Mouse (Mus musculus): ENCODE measurements around the gene Brinp1. TPM values are rescaled to one million over a fixed set of nuclear protein-coding genes. Genes with fewer than 3 reads are reported as not detected.
"Not testable (repeated sequence)": the region's sequence is repeated elsewhere in the genome, so short reads cannot be mapped to it uniquely, and the experiment has no call there.

Gene Brinp1
- polyA plus RNA-seq, 1 experiment from 2014 or later: 34.0 TPM

DNA sequence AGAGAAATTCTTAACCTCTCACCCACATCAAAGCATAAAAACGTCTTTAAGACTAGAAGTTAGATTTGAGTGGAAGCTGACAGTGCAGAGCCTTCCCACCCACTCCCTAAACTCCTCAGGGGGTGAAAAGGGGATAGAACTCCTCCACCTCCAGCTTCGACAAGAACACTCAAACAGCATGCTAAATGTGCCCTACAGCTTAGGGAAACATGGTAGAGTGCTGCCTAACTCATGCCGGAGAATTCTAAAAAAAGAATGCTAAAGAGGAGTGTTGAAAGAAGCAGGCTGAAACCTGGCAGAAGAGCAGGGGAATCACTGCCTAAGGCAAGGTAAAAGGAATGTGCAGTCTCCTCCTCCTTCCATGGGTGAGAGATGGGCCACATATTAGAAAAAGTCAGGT lies 43.3 kb downstream of the Brinp1 start:
- 64% methylated on average over 3 of the region's 3 CpGs for WGBS
- ATAC-seq (replicated peaks): no peak
- Histone ChIP-seq H3K4me2 (replicated peaks) (no peak overlapping the region), H3K9ac (replicated peaks) (no peak overlapping the region), H3K36me3 (no peaks in the 10 kb centered on the region), H3K9me3 (no peaks in the 10 kb centered on the region), H3K4me1 (peaks cover 4% of the 10 kb centered on the region; the same call in 1 of the 2 replicates), H3K4me3 (no peak overlapping the region), H3K27ac (replicated peaks) (no peak overlapping the region), H3K27me3 (no peaks in the 10 kb centered on the region)

DNA sequence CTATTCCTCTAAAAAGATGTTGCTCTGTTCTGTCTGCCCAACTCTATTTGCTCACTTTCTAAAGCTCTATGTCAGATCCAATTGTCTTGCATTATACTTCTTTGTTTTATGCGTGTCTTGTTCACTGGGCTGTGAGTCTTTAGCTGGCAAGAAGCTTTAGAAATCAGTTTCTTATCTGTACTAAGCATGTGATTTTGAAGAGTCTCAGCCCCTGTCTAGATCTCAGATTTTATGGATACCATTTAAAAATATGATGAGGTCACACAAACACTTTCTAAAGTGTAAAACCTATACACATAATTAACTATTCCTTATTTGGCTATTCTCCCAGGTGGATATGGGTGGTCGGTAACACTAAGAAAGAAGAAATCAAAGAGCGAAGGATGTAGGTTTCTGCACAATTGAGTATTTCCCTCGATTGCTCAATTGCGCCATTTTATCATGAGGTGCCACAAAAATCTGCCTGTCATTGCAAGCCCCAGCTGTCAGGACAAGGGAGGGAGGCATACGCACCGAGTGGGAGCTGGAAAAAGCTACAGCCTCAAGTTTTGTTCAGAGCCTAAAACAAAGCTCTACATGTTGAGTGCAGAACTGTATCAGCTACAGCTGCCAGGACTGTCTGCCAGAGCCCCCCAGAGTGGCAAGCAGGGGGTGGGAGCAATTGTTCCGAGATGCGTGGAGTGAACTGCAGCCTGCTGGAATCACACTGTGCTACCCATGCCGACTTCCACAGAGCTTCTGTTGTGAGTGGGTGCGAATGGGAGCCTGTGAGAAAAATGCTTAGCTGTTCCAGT lies 47.6 kb downstream of the Brinp1 start:
- Histone ChIP-seq H3K4me3 (no peak overlapping the region), H3K27ac (replicated peaks) (0 out of 2 replicates have a peak overlapping the region, but pooled peaks have one; percentile 23), H3K4me2 (replicated peaks) (peak overlapping the region; percentile 26), H3K36me3 (no peaks in the 10 kb centered on the region), H3K4me1 (peaks cover 4% of the 10 kb centered on the region; the same call in 1 of the 2 replicates), H3K9ac (replicated peaks) (peak overlapping the region; percentile 30; the same call in 1 of the 2 replicates), H3K27me3 (no peaks in the 10 kb centered on the region), H3K9me3 (no peaks in the 10 kb centered on the region)
- peak; percentile 85 for ATAC-seq (replicated peaks)
- WGBS: 44% methylated on average over 11 of the region's 11 CpGs

DNA sequence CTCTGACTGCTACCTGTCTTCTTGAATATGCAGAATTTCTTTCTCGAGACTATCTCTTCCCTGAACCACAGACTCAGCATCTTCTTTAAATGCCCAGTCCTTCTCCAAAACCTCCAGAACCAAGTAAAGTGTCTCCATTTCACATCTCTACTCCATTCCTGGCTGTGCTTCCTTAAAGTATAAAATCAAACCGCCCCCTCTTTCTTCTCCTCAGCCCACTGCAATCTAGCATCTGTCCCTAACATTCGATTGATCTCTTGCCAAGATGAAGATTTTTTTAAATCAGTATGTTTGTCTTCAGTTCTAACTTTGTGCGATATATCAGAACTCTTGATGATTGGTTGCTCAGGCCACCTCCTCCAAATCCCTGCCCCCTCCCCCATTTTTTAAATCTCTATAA lies 63.7 kb downstream of the Brinp1 start:
- H3K4me3 ChIP-seq: no peak overlapping the region
- ATAC-seq (replicated peaks): no peak
- no peaks in the 10 kb centered on the region for H3K9me3 ChIP-seq
- WGBS: 87% methylated on average over 4 of the region's 4 CpGs
- no peak overlapping the region for H3K4me2 ChIP-seq (replicated peaks)
- H3K4me1 ChIP-seq: no peaks in the 10 kb centered on the region
- H3K27ac ChIP-seq (replicated peaks): no peak overlapping the region
- no peaks in the 10 kb centered on the region for H3K36me3 ChIP-seq
- H3K27me3 ChIP-seq: no peaks in the 10 kb centered on the region
- H3K9ac ChIP-seq (replicated peaks): no peak overlapping the region

DNA sequence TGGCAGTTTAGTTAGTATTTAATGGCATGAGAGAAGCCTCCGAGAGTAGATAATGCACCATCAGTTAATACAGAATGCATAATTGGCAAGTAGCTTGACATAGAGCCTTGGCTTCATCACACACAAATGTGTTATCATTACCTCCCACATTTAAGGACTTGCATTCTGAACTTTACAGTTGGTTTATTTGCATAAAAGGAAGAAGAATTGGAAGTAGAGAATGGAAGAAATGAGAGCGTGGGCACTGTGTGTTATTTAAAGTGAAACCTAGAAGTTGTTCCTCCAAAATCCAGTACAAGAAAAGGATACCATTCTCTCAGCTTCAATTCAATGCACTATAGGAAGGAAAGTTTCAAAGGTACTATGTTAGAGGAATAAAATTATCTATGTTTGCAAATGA lies 67.9 kb downstream of the Brinp1 start:
- Histone ChIP-seq H3K4me1 (no peaks in the 10 kb centered on the region), H3K9ac (replicated peaks) (no peak overlapping the region), H3K4me3 (no peak overlapping the region), H3K4me2 (replicated peaks) (no peak overlapping the region), H3K27me3 (no peaks in the 10 kb centered on the region), H3K36me3 (no peaks in the 10 kb centered on the region), H3K27ac (replicated peaks) (no peak overlapping the region), H3K9me3 (no peaks in the 10 kb centered on the region)
- no peak for ATAC-seq (replicated peaks)
- WGBS: 84% methylated on average over 2 of the region's 2 CpGs

DNA sequence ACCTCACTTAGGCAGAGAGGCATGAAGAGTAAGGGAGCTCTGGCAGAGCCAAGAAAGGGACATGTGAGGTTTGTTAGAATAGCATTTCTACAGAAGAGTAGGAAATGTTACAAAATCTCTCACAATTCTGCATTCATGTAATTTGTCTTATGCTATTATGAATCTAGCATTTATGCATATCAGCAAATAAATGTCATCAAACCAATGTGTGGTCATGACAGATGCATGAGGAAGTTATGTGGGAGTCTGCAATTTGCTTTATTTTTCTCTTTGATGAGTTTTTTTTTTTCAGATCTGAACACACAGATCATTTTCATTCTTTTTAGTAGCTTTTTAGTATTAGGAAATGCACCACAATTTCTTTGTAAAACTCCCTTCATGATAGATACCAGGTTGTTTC lies 82.2 kb downstream of the Brinp1 start:
- no peaks in the 10 kb centered on the region for H3K36me3 ChIP-seq
- no peak overlapping the region for H3K4me2 ChIP-seq (replicated peaks)
- no peak for ATAC-seq (replicated peaks)
- H3K27me3 ChIP-seq: no peaks in the 10 kb centered on the region
- no peaks in the 10 kb centered on the region for H3K4me1 ChIP-seq
- H3K9me3 ChIP-seq: no peaks in the 10 kb centered on the region
- H3K9ac ChIP-seq (replicated peaks): no peak overlapping the region
- H3K27ac ChIP-seq (replicated peaks): no peak overlapping the region
- no peak overlapping the region for H3K4me3 ChIP-seq

DNA sequence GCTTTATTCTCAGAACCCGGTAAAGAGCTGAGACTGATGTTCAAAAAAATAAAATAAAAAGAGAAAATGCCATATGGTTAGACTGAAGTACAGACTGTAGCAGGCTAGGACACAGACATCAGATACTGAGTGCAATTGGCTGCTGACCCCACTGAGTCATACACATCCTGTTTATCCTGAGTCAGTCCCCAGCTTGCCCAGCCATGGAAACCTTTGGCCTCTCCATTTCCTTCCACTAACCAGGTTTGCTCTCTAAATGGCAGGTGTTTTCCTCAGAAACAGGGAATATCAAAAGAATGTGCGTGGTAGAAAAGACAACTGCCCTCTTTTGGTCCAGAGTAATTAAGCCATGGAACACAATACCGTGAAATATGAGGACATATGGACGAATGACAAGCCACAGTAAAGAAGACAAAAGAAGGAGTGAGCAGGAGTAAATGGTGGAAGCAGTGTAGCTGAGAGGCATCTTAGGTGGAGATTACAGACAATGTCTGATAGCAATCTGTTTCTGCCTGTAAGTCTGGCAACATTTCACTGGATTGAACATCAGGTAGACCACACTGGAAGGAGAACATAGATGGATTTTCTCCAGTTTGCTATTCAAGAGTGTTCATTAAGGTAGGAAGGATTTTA lies 88.9 kb downstream of the Brinp1 start:
- Histone ChIP-seq H3K4me2 (replicated peaks) (no peak overlapping the region), H3K4me3 (no peak overlapping the region), H3K36me3 (no peaks in the 10 kb centered on the region), H3K9ac (replicated peaks) (no peak overlapping the region), H3K4me1 (no peaks in the 10 kb centered on the region), H3K27ac (replicated peaks) (no peak overlapping the region), H3K27me3 (no peaks in the 10 kb centered on the region), H3K9me3 (no peaks in the 10 kb centered on the region)
- ATAC-seq (replicated peaks): no peak
- WGBS: 81% methylated on average over 4 of the region's 4 CpGs

DNA sequence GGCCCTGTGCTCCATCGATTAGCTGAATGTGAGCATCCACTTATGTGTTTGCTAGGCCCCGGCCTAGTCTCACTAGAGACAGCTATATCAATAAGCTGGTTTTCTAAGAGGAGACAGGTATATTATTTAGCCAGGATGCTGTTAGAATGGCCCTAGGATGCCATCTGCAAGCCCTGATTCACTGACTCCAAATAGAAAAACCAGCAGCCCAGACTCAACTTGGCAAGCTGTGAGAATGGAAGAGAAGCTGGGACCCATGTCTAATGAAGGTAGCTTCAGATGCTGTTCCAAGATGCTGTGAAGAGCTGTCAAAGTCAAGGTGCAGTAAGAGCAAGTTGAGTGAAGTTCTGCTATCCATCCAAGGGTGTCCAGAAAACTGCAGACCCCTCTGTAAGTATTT lies 89.5 kb downstream of the Brinp1 start:
- Histone ChIP-seq H3K4me3 (no peak overlapping the region), H3K27ac (replicated peaks) (no peak overlapping the region), H3K9me3 (no peaks in the 10 kb centered on the region), H3K9ac (replicated peaks) (no peak overlapping the region), H3K4me2 (replicated peaks) (no peak overlapping the region), H3K4me1 (no peaks in the 10 kb centered on the region), H3K27me3 (no peaks in the 10 kb centered on the region), H3K36me3 (no peaks in the 10 kb centered on the region)
- ATAC-seq (replicated peaks): no peak
- 96% methylated on average over 2 of the region's 2 CpGs for WGBS

DNA sequence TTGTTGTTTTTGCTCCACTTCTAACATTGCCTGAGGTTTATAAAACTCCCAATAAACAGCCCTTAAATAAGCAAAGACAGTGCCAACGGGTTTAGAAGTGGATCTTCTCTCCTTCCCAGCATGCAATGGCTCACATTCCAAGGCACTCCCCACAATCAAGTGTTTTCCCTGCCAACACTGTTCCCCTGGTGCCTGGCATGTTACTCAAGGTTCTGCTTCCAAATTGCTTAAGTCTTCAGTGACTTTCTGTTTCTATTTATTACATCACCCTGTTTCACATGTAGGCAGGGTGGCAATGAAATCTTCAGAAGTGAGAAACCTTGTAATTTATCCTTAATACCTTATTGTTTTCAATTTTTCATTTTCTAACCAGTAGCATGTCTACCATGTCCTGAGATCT lies 97.3 kb downstream of the Brinp1 start:
- H3K27me3 ChIP-seq: no peaks in the 10 kb centered on the region
- H3K27ac ChIP-seq (replicated peaks): no peak overlapping the region
- H3K9ac ChIP-seq (replicated peaks): no peak overlapping the region
- H3K9me3 ChIP-seq: no peaks in the 10 kb centered on the region
- H3K4me3 ChIP-seq: no peak overlapping the region
- no peak overlapping the region for H3K4me2 ChIP-seq (replicated peaks)
- ATAC-seq (replicated peaks): no peak
- H3K4me1 ChIP-seq: no peaks in the 10 kb centered on the region
- 53% methylated on average over 1 of the region's 1 CpGs for WGBS
- H3K36me3 ChIP-seq: no peaks in the 10 kb centered on the region

DNA sequence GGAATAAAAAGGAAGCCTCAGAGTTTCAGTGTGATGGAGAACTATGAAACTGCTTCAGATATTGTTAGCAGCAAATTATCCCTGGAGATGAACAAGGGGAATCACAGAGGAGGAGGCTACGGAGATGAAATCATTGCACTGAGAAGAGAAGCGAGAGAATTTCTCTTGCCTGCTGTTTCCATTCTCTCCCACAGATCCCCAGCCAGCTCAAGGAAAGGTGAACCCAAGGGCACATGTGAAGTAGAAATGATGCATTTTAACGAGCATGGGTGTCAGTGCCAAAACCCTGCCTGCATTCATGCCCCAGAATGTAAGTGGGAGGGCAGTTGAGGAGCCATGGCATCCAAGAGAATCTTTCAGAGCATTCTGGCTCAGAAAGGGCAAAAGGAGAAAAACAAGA lies 104.5 kb downstream of the Brinp1 start:
- H3K4me1 ChIP-seq: peaks cover 3% of the 10 kb centered on the region
- H3K27me3 ChIP-seq: no peaks in the 10 kb centered on the region
- no peak overlapping the region for H3K27ac ChIP-seq (replicated peaks)
- no peaks in the 10 kb centered on the region for H3K9me3 ChIP-seq
- H3K9ac ChIP-seq (replicated peaks): no peak overlapping the region
- H3K4me2 ChIP-seq (replicated peaks): no peak overlapping the region
- H3K36me3 ChIP-seq: no peaks in the 10 kb centered on the region
- 32% methylated on average over 3 of the region's 3 CpGs for WGBS
- no peak overlapping the region for H3K4me3 ChIP-seq
- no peak for ATAC-seq (replicated peaks)

DNA sequence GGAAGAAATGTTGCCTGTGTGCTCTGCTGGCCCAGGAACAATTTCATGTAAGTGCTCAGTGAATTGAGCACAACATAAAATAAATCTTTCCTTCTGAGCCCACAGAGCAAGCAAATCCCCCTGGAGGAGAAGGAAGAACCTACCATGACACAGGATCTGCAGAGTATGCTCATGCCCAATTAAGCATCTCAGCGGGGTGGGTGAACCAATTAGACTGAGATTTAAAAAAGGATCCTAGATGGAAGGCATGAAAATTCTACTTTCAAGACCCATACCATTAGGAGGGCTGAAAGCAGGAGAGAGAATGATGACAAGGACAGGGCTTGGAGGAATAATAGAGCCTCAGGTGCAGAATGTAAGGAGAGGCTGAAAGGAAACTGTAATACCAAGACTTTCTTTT lies 107.2 kb downstream of the Brinp1 start:
- no peak overlapping the region for H3K4me3 ChIP-seq
- no peaks in the 10 kb centered on the region for H3K27me3 ChIP-seq
- no peaks in the 10 kb centered on the region for H3K9me3 ChIP-seq
- H3K9ac ChIP-seq (replicated peaks): no peak overlapping the region
- no peaks in the 10 kb centered on the region for H3K36me3 ChIP-seq
- ATAC-seq (replicated peaks): no peak
- H3K27ac ChIP-seq (replicated peaks): no peak overlapping the region
- no peak overlapping the region for H3K4me2 ChIP-seq (replicated peaks)
- WGBS: 49% methylated on average over 1 of the region's 1 CpGs
- peaks cover 3% of the 10 kb centered on the region for H3K4me1 ChIP-seq

DNA sequence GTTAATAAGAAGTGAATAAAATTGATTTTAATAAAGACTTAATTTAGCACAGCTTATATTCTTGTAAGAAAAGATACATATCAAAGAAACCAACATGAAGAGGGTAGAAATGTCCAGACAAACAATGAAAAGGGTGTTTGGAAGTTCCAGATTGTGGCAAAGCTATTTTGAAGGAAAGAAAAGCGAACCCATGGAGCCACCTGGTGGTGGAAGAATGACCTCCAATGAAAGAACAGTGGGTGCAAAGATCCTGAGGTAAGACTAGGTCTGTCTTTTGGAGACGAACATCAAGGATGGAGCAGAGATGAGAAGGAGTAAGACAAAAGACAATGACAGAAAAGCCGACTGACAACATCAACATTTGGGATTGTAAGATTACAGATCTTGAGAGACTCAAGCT lies 108.2 kb downstream of the Brinp1 start:
- Histone ChIP-seq H3K9ac (replicated peaks) (no peak overlapping the region), H3K4me2 (replicated peaks) (no peak overlapping the region), H3K4me3 (no peak overlapping the region), H3K27ac (replicated peaks) (no peak overlapping the region), H3K27me3 (no peaks in the 10 kb centered on the region), H3K4me1 (peaks cover 3% of the 10 kb centered on the region), H3K36me3 (no peaks in the 10 kb centered on the region), H3K9me3 (no peaks in the 10 kb centered on the region)
- 50% methylated on average over 3 of the region's 3 CpGs for WGBS
- no peak for ATAC-seq (replicated peaks)

DNA sequence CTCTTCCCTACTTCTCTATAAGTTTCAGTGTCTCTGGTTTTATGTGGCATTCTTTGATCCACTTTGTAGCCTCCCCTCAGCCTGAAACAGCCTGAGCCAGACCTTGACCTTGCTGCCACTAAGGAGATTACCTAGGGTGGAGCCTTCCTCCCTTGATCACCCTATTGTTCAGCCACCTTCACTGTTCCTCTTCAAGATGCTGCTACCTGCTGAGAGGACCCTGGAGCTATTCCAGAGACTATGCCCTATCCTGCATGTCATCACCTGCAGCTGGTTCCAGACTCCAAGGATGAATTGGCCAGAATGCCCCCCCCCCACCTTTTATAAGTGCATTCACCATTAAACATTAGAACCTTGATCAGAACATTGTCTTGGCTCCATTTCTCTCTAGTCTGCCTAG lies 140.2 kb downstream of the Brinp1 start:
- H3K4me3 ChIP-seq; H3K36me3 ChIP-seq; H3K4me1 ChIP-seq; ATAC-seq (replicated peaks); H3K27me3 ChIP-seq; H3K27ac ChIP-seq (replicated peaks); H3K9me3 ChIP-seq; H3K9ac ChIP-seq (replicated peaks); H3K4me2 ChIP-seq (replicated peaks): not testable (repeated sequence)

DNA sequence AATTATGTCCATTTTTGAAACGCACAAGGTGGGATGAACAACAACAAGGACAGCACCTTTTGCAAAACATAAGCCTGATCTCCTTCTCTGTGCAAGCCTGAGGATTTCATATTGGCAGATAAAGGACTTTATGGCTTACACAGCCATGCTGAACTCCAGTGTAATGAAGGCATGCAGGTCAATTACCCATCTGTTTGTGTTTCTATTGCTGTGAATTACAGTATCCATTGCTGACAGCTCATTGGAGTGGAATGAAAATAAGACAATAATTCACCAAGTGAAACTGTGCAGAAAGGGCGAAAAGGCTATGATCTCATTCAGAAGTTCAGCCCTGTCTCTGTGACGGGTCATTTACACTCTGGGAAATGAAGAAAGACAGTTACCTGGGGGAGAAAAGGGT lies 147.7 kb downstream of the Brinp1 start:
- no peak for ATAC-seq (replicated peaks)
- WGBS: 75% methylated on average over 3 of the region's 3 CpGs

More for the DNA sequence above, 147.7 kb downstream of the Brinp1 start:
- no peak overlapping the region for H3K9ac ChIP-seq (replicated peaks)
- H3K9me3 ChIP-seq: no peaks in the 10 kb centered on the region
- H3K36me3 ChIP-seq: no peaks in the 10 kb centered on the region
- H3K4me1 ChIP-seq: no peaks in the 10 kb centered on the region
- H3K4me2 ChIP-seq (replicated peaks): no peak overlapping the region
- no peaks in the 10 kb centered on the region for H3K27me3 ChIP-seq
- H3K4me3 ChIP-seq: no peak overlapping the region
- no peak overlapping the region for H3K27ac ChIP-seq (replicated peaks)

Measured in forebrain, embryonic 15.5 days (tissue).